Mouse (Mus musculus): Measurements from ENCODE around the gene Diaph3.

DNA sequence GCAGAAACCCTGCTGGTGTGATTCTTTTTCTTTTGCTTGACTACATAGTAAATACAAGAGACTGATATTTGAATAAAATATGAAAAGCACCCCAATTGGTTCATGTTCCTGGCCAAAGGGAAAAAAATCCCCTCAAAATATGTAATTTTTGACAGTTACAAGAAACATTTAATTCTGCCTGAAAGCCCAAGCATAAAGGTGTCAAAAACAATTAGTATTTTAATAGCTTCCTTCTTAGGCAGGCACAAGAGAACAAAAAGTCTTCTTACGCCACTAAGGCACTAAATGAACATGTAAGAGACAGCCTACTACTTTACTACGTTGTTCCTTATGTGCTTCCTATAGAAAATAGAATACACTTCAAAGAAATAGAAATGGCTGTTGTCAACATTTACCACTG, 376.7 kb downstream of the Diaph3 start:
- TF ChIP-seq CTCF (IDR thresholded peaks at IDR 0.05; ENCODE audit: low read depth) (no peak), EP300 (IDR thresholded peaks at IDR 0.05; ENCODE audit: low read depth) (no peak)

Measured in heart, postnatal 0 days (tissue).